Mouse (Mus musculus): ENCODE data around the gene Tmsb10. TPM values are rescaled to one million over a fixed set of nuclear protein-coding genes. Genes with fewer than 3 reads are reported as not detected.

Tmsb10 gene
- total RNA-seq, 2 experiments from 2014 or later: 175 to 225 TPM

DNA sequence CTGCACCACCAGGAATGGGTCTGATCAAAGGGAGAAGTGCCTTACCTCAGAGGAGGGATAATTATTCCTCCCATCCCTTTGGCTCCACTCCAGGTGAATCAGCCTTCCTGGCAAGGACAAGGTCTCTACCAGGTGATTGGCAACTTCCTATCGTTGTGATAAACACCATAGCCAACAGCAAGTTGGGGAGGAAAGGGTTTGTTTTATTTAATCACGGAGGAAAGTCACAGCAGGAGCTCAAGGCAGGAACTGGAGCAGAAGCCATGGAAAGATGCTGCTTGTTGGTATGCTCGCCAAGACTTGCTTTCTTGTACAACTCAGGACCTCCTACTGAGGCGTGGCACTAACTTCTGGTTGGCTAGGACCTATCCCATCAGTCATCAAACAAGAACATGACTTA is 47.3 kb downstream of the Tmsb10 start:
- DNase-seq: no peak

Other genes starting within 250 kb of the Tmsb10 start
- 10 to 100 TPM; 12.3 to 14.7 TPM for gene Tcf7l1, start 169.5 kb downstream of the Tmsb10 start, total RNA-seq (2021)
- gene Kcmf1, start 58.8 kb downstream of the Tmsb10 start, total RNA-seq (2021): 100 to 1,000 TPM in 1 of 2 experiments, 10 to 100 TPM in 1; 88.9 to 100 TPM

All from adrenal gland, postnatal 36 days (tissue).